Mouse (Mus musculus) cerebral cortex, adult 2 months (tissue): ENCODE results near the gene Sart3.

Experiments used
- WGBS: fragments of 180-500 bp; shearing (Covaris S2); methylation state at CpG from one replicate; pipeline ENCODE4 v1.1.7; 2018; 5-methylcytosine and 5-hydroxymethylcytosine counted together

Gene Sart3

DNA sequence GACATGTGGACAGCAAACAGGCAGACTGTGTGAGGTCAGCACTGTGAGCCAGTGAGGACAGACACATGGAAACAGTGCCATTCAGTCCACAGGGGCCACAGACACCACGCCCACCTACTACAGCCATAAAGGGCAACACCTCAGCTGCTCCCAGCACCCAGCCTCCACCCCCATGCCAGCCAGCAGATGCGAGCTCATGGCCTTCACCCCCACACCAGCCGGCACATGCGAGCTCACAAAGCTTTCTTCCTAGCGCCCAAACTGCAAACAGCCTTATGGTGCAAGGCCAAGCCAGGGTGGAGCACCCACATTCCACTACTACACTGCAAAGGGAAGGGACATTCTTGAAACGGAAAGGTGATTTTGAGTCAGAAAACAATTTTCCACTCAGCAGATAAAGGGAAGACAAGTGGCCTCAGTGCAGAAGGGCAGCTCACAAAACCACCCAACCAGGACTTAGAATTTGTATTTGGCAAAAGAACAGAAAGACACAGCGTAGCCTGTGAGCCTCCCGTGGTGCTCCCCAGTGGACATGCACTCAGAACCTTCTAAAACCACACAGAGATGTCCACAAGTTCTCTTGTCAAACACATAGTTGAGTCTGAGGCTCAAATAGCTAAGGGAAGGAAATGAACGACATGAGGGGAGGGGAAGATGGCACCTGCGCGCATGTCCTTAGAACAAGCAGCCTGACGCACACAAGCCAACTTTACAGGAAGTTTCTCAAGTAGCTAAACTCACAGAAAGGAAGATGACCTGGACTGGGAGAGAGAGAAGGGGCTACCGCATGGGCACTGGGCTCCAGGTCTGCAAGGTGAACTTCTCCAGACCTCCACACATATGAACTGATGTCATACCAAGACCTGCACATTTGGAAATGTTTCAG is 6.4 kb downstream of the Sart3 start:
- WGBS, result 64% methylated on average over 13 of the region's 13 CpGs

- WGBS, result 75% methylated on average over 7 of the region's 7 CpGs
These were observed 7.9 kb downstream of the Sart3 start for GRCm38 (mm10) chr5:113764426-113764825.

DNA sequence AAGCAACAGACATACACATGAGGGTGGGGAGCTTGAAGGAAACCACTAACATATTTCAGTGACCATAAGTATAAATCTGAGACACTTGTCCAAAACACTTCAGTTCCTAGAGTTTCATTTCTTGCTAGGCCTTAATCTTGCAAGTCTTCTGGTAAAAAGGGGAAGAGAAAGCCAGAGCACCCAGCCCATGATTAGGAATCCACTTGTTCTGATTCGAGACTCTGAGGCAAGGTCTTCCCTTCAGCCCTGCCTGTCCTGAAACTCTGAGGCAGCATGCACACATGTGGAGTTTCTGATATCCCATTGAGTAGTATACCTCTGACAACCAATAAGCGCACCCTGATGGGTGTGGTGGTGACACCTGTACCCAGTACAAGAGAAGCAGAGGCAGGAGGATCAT is 10.7 kb downstream of the Sart3 start:
- 89% methylated on average over 2 of the region's 2 CpGs for WGBS

- WGBS, result 89% methylated on average over 15 of the region's 15 CpGs
These were observed 16.8 kb downstream of the Sart3 start for GRCm38 (mm10) chr5:113755347-113756030.

- 80% methylated on average over 9 of the region's 9 CpGs for WGBS
These were observed 20.7 kb downstream of the Sart3 start for GRCm38 (mm10) chr5:113751521-113752157.

DNA sequence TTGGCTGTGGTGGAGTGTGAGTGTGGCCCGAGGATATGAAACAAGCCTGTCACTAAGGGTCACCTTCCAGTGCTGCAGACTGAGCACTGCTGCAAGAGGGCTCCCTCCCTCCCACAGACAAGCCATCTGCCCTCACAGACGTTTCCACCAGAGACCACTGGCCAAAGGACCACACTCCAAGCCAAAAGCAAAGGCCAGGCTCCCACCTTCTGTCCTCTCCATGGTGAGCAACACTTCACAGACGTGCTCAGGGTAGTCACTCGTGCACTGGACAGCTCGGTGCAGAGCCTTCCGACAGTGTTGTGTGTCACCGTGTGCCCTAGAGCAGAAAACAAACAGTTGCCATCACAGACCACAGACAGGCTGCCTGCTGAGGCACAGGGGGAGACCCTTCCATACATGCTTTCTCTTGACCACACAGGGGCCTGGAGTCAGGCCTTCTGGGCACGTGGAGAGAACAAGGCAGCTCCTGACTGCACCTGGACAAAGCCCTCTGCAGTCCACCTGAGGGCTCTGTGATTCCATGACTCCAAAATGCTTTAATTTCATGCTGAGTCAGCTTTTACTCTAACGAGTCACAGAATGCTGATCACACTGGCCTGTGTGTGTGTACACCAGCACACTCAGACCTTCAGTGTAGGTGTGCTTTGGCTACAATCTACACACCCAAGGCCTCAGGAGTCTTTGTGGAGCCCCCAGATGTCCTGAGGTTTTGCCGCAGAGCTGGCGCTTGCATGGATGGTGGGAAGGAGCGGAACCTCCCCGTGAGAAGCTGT is 23.6 kb downstream of the Sart3 start:
- WGBS, result 94% methylated on average over 13 of the region's 13 CpGs

DNA sequence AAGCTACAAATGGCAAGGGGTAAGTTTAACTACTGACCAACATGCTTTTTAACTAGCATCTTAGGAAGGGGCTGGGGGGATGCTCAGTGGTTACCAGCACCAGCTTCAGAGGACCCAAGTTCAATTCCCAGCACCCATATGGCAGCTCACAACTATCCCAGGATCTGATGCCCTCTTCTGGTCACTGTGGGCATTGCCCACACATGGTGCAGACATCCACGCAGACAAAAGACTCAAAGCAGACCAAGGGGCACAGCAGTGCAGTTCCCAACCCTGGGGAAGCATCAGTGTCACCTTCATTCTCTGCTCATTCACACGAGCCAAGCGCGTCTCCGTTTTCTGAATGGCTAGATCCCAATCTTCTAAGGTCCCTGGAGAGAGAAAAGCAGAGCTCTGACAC is 24.7 kb downstream of the Sart3 start:
- WGBS, result 96% methylated on average over 5 of the region's 5 CpGs

DNA sequence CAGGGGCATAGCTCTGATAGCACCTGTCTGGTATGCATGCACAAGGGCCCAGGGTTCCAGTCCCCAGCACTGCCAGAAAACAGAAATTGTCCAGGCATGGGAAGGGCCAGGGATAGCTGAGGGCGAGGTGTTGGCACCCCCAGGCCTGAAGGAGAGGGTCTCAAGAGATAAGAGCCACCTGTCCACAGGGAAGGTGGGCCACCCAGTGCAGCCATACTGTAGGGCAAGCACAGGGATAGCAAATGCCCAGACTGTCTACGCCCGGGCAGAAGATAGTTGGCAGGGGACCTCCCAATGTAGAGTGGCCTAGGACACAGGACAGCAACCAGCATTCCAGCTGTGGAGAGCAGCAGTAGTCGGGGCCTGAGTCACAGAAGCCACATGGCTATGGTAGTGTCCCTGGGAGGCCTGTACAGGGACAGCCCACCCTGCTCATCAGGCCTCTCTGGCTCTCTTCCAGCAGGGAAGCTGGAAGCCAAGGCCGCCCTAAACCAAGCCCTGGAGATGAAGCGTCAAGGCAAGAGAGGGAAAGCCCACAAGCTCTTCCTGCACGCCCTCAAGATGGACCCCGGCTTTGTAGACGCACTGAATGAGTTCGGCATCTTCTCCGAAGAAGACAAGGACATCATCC is 34.6 kb downstream of the Sart3 start:
- WGBS, result 91% methylated on average over 11 of the region's 11 CpGs

GRCm38 (mm10) chr5:113736522-113737164 is 35.7 kb downstream of the Sart3 start:
- WGBS, result 30% methylated on average over 15 of the region's 15 CpGs

DNA sequence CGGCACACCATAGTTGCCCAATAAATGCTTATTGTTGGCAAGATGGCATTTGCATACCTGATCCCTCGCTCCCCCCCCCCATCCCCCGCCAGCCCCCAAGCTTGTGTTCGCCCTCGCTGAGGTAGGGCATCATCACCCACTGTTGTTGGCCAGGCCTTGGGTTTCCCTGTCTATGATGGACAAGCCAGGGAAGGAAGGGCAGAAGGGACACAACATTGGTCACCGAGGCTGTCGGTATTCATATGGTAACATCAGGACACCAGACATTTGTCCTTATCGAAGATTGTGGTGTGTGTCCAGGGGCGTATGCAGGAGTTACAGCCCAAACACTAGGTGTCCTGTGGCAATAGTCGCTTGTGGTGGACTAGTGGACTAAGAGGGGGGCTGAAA is 36.2 kb downstream of the Sart3 start:
- WGBS, result 3% methylated on average over 10 of the region's 10 CpGs

GRCm38 (mm10) chr5:113735345-113736112 is 36.8 kb downstream of the Sart3 start, which contains the start of gene Ficd:
Gene Ficd, plus strand, starts transcription at chr5:113735803.
- WGBS, result under 1% methylated on average over 63 of the region's 71 CpGs

DNA sequence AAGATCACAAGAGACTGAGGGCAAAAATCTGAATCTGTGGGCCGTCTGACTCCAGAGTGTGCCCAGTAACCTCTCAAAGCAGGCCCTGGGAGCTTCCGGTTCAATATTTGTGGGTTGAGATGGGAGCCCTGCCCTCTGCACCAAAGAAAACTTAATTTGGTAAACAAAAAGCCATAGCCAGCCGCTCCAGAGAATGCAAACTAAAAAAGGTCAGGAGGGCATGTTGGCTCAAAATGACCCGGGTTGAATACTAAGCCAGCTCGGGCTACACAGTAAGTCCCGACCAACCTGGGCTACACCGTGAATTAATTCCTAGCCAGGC is 37.3 kb downstream of the Sart3 start:
- 31% methylated on average over 7 of the region's 7 CpGs for WGBS

DNA sequence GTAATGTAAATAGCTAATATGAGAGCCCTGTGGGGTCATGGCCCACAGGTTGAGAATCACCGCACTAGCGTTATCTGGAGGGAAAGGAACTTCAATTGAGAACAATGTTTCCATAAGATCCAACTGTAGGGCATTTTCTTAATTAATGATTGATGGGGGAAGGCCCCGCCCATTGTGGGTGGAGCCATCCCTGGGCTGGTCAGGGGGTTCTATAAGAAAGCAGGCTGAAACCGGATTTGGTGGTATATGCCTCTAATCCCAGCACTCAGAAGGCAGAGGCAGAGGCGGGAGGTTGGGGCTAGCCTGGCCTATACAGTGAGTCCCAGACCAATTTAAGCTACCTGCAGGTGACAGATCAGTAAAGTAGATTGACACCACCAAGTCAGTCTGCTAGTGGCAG is 37.9 kb downstream of the Sart3 start:
- 71% methylated on average over 5 of the region's 5 CpGs for WGBS

DNA sequence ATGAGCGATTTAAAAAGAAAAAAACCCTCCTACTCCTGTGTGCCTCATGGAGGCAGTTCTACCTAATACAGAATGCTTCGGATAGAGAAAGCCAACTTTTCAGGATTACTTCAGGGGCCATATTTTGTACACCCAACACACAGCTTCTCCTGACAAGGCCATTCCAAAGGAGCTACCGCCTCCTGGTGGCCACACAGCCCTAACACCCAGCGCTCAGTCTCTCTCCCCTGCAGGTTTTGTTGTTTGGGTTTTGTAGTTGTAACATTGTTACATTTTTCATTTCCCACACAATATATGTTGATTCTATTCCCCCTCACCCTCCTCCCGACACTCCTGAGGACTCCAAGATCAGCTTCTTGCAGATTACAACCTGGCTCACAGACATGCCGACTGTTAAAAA is 40.1 kb downstream of the Sart3 start:
- 25% methylated on average over 6 of the region's 6 CpGs for WGBS

DNA sequence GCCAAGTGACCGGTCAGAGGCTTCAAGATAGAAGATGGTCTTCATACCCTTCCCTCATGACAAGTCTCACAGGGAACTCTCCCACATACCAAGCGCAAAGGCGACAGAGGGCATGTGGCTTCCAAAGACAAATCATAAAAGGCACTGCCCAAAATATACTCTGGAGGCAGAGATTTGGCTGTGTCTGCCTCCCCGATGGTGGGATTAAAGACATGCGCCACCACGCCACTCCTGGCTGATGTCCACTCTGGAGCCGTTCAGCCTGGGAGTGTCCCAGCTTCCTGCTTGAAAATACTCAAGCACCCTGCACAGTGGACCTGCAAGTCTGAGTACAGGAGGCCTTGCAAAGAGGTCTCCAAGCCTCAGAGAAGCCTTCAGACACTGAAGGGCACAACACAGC is 41.1 kb downstream of the Sart3 start:
- WGBS, result 53% methylated on average over 7 of the region's 7 CpGs

DNA sequence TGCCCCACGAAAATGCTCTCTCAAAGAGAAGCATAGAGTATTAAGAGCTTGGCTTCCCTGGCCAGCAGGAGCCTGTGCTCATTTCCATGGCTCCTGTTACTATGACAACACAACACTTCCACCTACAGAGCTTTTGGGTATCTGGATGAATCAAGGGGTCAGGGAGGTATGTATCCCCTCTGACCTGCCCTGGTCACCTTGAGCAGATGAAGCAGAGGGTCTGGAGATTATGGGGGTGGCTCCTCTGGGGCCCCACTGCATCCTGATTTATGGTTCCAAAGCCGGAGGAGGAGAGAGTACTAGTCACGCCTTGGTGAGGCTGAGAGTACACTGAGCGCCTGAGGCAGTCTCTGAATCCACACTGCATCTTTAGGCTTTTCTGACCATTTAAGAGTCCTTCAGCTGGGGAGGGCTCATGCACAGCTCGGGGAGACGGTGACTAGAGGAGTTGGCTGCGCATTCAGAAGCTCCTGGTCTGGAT is 41.6 kb downstream of the Sart3 start:
- 45% methylated on average over 7 of the region's 7 CpGs for WGBS

GRCm38 (mm10) chr5:113728691-113729090 is 43.6 kb downstream of the Sart3 start:
- WGBS, result 82% methylated on average over 7 of the region's 7 CpGs

DNA sequence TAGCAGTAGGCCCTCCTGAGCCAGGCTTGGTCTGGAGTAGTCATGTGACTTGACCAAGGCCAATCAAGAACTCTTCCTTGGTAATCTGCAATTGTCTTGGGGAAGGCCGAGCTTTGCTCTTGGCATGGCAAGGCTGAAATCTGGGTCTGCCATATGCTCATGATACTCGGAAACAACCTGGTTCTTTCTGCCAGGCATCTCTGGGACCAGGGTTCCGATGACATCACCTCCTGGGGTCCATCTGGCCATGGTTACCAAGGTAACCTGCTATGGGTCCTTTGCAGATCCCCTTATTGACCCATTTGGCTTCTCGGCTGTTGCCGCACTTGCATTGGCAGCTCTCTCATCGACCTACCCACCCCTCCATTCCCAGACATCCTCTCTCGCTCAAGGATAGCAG is 44.3 kb downstream of the Sart3 start:
- 75% methylated on average over 7 of the region's 7 CpGs for WGBS

DNA sequence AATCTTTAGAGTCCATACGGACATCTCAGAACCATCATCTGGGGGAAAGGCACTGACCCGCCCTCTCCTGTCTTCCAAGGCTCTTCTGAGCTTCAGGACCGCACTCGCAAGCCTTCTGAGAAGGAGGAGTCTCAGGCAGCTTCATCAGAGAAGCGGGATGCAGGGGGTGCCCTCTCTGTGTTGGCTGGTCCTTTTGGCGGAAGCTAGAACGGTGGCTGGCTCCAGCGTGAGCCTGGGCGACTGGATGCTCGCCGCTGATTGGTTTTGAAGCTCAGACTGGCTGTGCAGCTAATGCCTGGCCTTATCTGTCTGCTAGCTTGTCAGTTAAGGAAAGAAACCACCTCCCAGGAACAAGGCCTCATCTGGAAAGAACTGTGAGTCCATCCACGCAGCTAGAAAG is 45.1 kb downstream of the Sart3 start:
- 73% methylated on average over 12 of the region's 12 CpGs for WGBS

DNA sequence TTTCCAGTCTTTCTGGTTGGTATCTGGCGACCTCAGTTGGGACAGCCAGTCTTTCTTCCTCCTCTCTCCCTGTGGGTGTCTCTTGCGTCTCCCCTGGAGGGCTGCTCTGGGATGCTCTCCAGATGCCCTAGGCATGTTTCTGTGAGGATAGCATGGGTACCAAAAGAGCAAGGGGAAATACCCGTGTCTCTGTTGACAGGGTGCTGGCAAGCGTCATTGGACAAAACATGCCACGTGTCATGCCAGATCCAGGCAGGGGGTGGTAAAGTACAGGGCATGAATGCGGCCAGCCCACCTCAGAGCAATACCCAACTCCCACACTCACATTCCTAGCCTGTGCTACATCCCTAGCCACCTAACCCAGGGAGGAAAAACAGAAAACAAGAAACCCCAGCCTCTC is 45.7 kb downstream of the Sart3 start:
- 67% methylated on average over 6 of the region's 6 CpGs for WGBS
